Mouse (Mus musculus): ENCODE data around the gene Arr3. TPM values are rescaled to one million over a fixed set of nuclear protein-coding genes. Genes with fewer than 3 reads are reported as not detected.

The Arr3 gene
- polyA plus RNA-seq, 1 experiment from 2014 or later = not detected

DNA sequence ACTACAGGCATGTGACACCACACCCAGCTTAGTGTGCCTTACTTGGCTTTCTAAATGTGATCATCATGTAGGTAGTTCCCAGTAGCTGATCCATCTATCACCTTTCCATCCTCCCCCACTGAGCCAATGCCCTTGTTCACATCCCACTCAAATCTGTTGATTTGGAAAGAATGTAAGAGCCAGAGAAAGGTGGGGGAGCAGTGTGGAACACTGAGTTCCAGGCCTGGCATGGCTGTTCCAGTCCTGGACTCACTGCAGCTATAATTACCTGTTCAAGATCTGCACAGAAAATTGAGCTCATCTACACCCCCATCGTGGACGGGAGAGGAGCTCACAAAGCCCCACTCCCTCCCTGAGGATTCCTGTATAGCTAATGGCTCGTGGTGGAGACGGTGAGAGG is 5.5 kb upstream of the Arr3 start:
- Histone ChIP-seq H3K4me3 (ENCODE audit: low read depth, low read length) (no peak overlapping the region), H3K27ac (ENCODE audit: low read depth) (no peak overlapping the region), H3K36me3 (replicated peaks; ENCODE audit: insufficient read depth, low read length) (no peaks in the 10 kb centered on the region), H3K9ac (replicated peaks) (no peak overlapping the region), H3K4me2 (ENCODE audit: low read depth, low read length) (no peak overlapping the region), H3K27me3 (ENCODE audit: insufficient read depth, low read length) (0 out of 2 replicates have a peak, but pooled peaks cover 3% of the 10 kb centered on the region), H3K4me1 (ENCODE audit: insufficient read depth) (no peaks in the 10 kb centered on the region), H3K9me3 (ENCODE audit: low read length) (no peaks in the 10 kb centered on the region)
- 66% methylated on average over 4 of the region's 4 CpGs for WGBS (ENCODE audit: insufficient replicate concordance)
- TF ChIP-seq CTCF (IDR thresholded peaks at IDR 0.05; ENCODE audit: low read depth) = no peak
- no peak for TF ChIP-seq EP300 (IDR thresholded peaks at IDR 0.05; ENCODE audit: low read depth)
- DNase-seq = no peak
- ATAC-seq = no peak

- no peak for ATAC-seq
- H3K4me1 ChIP-seq (ENCODE audit: insufficient read depth) = no peaks in the 10 kb centered on the region
- H3K9me3 ChIP-seq (ENCODE audit: low read length) = no peaks in the 10 kb centered on the region
- no peak for DNase-seq
- H3K27me3 ChIP-seq (ENCODE audit: insufficient read depth, low read length) = no peaks in the 10 kb centered on the region; the same call in 1 of the 2 replicates
- no peak overlapping the region for H3K27ac ChIP-seq (ENCODE audit: low read depth)
- H3K9ac ChIP-seq (replicated peaks) = no peak overlapping the region
- TF ChIP-seq EP300 (IDR thresholded peaks at IDR 0.05; ENCODE audit: low read depth) (no peak), CTCF (IDR thresholded peaks at IDR 0.05; ENCODE audit: low read depth) (no peak)
- peaks cover 12% of the 10 kb centered on the region for H3K36me3 ChIP-seq (replicated peaks; ENCODE audit: insufficient read depth, low read length)
- WGBS (ENCODE audit: insufficient replicate concordance) = 63% methylated on average over 3 of the region's 3 CpGs
- no peak overlapping the region for H3K4me2 ChIP-seq (ENCODE audit: low read depth, low read length)
- H3K4me3 ChIP-seq (ENCODE audit: low read depth, low read length) = no peak overlapping the region
These were observed 13.2 kb downstream of the Arr3 start for GRCm38 (mm10) chrX:100618488-100618887.

- Histone ChIP-seq H3K9me3 (ENCODE audit: low read length) (no peaks in the 10 kb centered on the region), H3K9ac (replicated peaks) (no peak overlapping the region), H3K27me3 (ENCODE audit: insufficient read depth, low read length) (no peaks in the 10 kb centered on the region; the same call in 1 of the 2 replicates), H3K4me3 (ENCODE audit: low read depth, low read length) (no peak overlapping the region), H3K4me2 (ENCODE audit: low read depth, low read length) (no peak overlapping the region), H3K27ac (ENCODE audit: low read depth) (no peak overlapping the region), H3K36me3 (replicated peaks; ENCODE audit: insufficient read depth, low read length) (peaks cover 12% of the 10 kb centered on the region), H3K4me1 (ENCODE audit: insufficient read depth) (0 out of 2 replicates have a peak, but pooled peaks cover 2% of the 10 kb centered on the region)
- no peak for ATAC-seq
- no peak for DNase-seq
- 66% methylated on average over 2 of the region's 2 CpGs for WGBS (ENCODE audit: insufficient replicate concordance)
- no peak for TF ChIP-seq EP300 (IDR thresholded peaks at IDR 0.05; ENCODE audit: low read depth)
- peak; percentile 28; the same call in 1 of the 2 replicates for TF ChIP-seq CTCF (IDR thresholded peaks at IDR 0.05; ENCODE audit: low read depth)
These were observed 16.1 kb downstream of the Arr3 start for GRCm38 (mm10) chrX:100621366-100621765.

DNA sequence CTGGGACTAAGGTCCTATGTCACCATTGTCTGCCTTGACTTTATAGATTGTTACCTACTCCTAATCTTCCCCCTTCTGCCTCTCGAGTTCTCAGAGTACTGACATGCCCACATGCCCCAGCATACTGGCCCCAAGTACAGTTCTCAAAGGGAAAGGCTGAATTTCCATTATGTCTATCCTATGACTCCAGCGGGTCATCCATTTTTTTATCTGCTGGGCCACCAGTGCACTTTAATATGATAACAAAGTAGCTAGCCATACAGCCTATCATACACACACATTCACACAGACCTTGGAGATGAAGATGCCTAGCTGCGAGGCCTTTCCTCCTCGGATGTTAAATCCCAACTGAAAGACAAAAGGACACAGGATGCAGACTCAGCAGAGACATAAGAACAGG is 18.9 kb downstream of the Arr3 start:
- ATAC-seq = no peak
- Histone ChIP-seq H3K9me3 (ENCODE audit: low read length) (no peaks in the 10 kb centered on the region), H3K27me3 (ENCODE audit: insufficient read depth, low read length) (no peaks in the 10 kb centered on the region), H3K4me3 (ENCODE audit: low read depth, low read length) (peak overlapping the region; percentile 79; the same call in 1 of the 2 replicates), H3K27ac (ENCODE audit: low read depth) (no peak overlapping the region), H3K4me1 (ENCODE audit: insufficient read depth) (0 out of 2 replicates have a peak, but pooled peaks cover 2% of the 10 kb centered on the region), H3K36me3 (replicated peaks; ENCODE audit: insufficient read depth, low read length) (peaks cover 16% of the 10 kb centered on the region), H3K4me2 (ENCODE audit: low read depth, low read length) (peak overlapping the region; percentile 71), H3K9ac (replicated peaks) (no peak overlapping the region)
- no peak for DNase-seq
- TF ChIP-seq CTCF (IDR thresholded peaks at IDR 0.05; ENCODE audit: low read depth) = no peak
- peak; percentile 52; the same call in 1 of the 2 replicates for TF ChIP-seq EP300 (IDR thresholded peaks at IDR 0.05; ENCODE audit: low read depth)
- 57% methylated on average over 4 of the region's 4 CpGs for WGBS (ENCODE audit: insufficient replicate concordance)

DNA sequence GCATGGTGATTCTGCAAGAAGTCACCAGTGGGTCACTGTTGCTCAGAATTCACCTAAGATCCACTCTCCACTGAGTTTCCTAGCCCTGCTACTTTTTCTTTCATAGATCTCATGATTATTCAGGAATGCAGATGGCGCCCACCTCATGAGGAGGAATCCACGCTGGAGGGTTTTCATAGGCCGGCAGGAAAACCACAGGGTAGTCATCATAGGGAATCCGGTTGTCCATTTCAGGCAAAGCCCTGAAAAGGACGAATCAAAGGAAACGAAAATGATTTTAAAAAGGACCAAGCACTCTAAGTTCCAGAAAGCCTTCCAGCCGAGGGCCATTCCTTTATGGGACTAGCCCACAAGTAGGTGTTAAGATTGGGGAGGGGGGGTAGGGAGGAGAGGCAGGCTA is 19.8 kb downstream of the Arr3 start:
- Histone ChIP-seq H3K27me3 (ENCODE audit: insufficient read depth, low read length) (no peaks in the 10 kb centered on the region), H3K36me3 (replicated peaks; ENCODE audit: insufficient read depth, low read length) (peaks cover 16% of the 10 kb centered on the region), H3K4me1 (ENCODE audit: insufficient read depth) (0 out of 2 replicates have a peak, but pooled peaks cover 2% of the 10 kb centered on the region), H3K9me3 (ENCODE audit: low read length) (no peaks in the 10 kb centered on the region), H3K4me3 (ENCODE audit: low read depth, low read length) (peak overlapping the region; percentile 79), H3K27ac (ENCODE audit: low read depth) (peak overlapping the region; percentile 57; the same call in 1 of the 2 replicates), H3K4me2 (ENCODE audit: low read depth, low read length) (peak overlapping the region; percentile 71), H3K9ac (replicated peaks) (peak overlapping the region; percentile 82)
- ATAC-seq (no peak), DNase-seq (no peak)
- TF ChIP-seq CTCF (IDR thresholded peaks at IDR 0.05; ENCODE audit: low read depth) (no peak), EP300 (IDR thresholded peaks at IDR 0.05; ENCODE audit: low read depth) (no peak)
- WGBS (ENCODE audit: insufficient replicate concordance) = 31% methylated on average over 7 of the region's 7 CpGs

GRCm38 (mm10) chrX:100625546-100625801 is 20.2 kb downstream of the Arr3 start, which contains the start of gene Kif4:
Kif4 (plus strand) TSS chrX:100625737.
- no peak for DNase-seq

More at GRCm38 (mm10) chrX:100625546-100625801, 20.2 kb downstream of the Arr3 start, which contains the start of gene Kif4:
- TF ChIP-seq CTCF (IDR thresholded peaks at IDR 0.05; ENCODE audit: low read depth) = no peak
- no peak for TF ChIP-seq EP300 (IDR thresholded peaks at IDR 0.05; ENCODE audit: low read depth)
- Histone ChIP-seq H3K4me2 (ENCODE audit: low read depth, low read length) (peak within 1 kb of the TSS; percentile 79), H3K27me3 (ENCODE audit: insufficient read depth, low read length) (no peaks in the 10 kb centered on the region), H3K27ac (ENCODE audit: low read depth) (peak within 1 kb of the TSS; percentile 75), H3K4me1 (ENCODE audit: insufficient read depth) (0 out of 2 replicates have a peak, but pooled peaks cover 2% of the 10 kb centered on the region), H3K9ac (replicated peaks) (peak within 1 kb of the TSS; percentile 82), H3K36me3 (replicated peaks; ENCODE audit: insufficient read depth, low read length) (peaks cover 16% of the 10 kb centered on the region), H3K9me3 (ENCODE audit: low read length) (no peaks in the 10 kb centered on the region), H3K4me3 (ENCODE audit: low read depth, low read length) (peak within 1 kb of the TSS; percentile 79)
- ATAC-seq = no peak
- WGBS (ENCODE audit: insufficient replicate concordance) = 18% methylated on average over 3 of the region's 3 CpGs
